Mouse (Mus musculus) C2C12 (cell line): Measurements from ENCODE around the gene Ccnyl1. TPM values are rescaled to one million over a fixed set of nuclear protein-coding genes. Genes with fewer than 3 reads are reported as not detected.
A peak's percentile ranks its signal among the peaks of the same experiment; 100 is the strongest.

Experiments used
- H3K27me3 ChIP-seq: one replicate; pipeline ENCODE4 v1.6.1; 2011; ENCODE audit not compliant: control insufficient read depth, insufficient read depth, insufficient read length
- H3K36me3 ChIP-seq: one replicate; pipeline ENCODE4 v1.6.1; 2011; ENCODE audit not compliant: control insufficient read depth, insufficient read depth
- H3K4me3 ChIP-seq: one replicate; pipeline ENCODE4 v1.5.1; 2011; ENCODE audit warnings: mild to moderate bottlenecking, control low read depth; ENCODE audit not compliant: poor library complexity, insufficient read depth, severe bottlenecking
- H3K79me2 ChIP-seq: one replicate; pipeline ENCODE4 v1.6.1; 2011; ENCODE audit not compliant: control insufficient read depth, insufficient read depth
- H3K79me3 ChIP-seq: one replicate; pipeline ENCODE4 v1.6.1; 2011; ENCODE audit warnings: low read depth, control low read depth
- H3ac ChIP-seq: one replicate; pipeline ENCODE3; 2011; ENCODE audit warnings: low read depth; ENCODE audit not compliant: control insufficient read depth, insufficient read length
- CEBPB ChIP-seq: IDR thresholded peaks from one replicate; pipeline ENCODE4 v1.6.1; 2011; ENCODE audit warnings: low read depth, mild to moderate bottlenecking, control low read depth, moderate library complexity
- CTCF ChIP-seq: IDR thresholded peaks from one replicate; pipeline ENCODE4 v1.5.1; 2011; ENCODE audit not compliant: control insufficient read depth, insufficient read depth, insufficient read length
- FOSL1 ChIP-seq: IDR thresholded peaks from one replicate; pipeline ENCODE4 v1.8.0; 2011; ENCODE audit warnings: mild to moderate bottlenecking, low read length; ENCODE audit not compliant: poor library complexity, insufficient read depth, severe bottlenecking
- MAX ChIP-seq: IDR thresholded peaks from one replicate; pipeline ENCODE4 v1.6.1; 2011; ENCODE audit warnings: mild to moderate bottlenecking, control low read depth
- MYOD1 ChIP-seq: IDR thresholded peaks from one replicate; pipeline ENCODE4 v1.6.1; 2011; ENCODE audit warnings: low read depth; ENCODE audit not compliant: control insufficient read depth, insufficient read length
- MYOG ChIP-seq: IDR thresholded peaks from one replicate; pipeline ENCODE4 v1.6.1; 2011; ENCODE audit not compliant: control insufficient read depth, insufficient read length; ENCODE audit errors: extremely low read depth
- USF1 ChIP-seq: IDR thresholded peaks from one replicate; pipeline ENCODE4 v1.6.1; 2011; ENCODE audit warnings: low read depth, mild to moderate bottlenecking, control low read depth, moderate library complexity
- polyA plus RNA-seq: library from polyadenylated mRNA; unstranded; fragments of >200 nt; fragmentation: generic; extraction: Trizol; gene quantifications from one replicate; pipeline ENCODE4 v1.2.1, GENCODE M21; 2012; ENCODE audit warnings: missing spikeins

Ccnyl1 gene
- polyA plus RNA-seq, 1 experiment = 40.5 TPM

GRCm38 (mm10) chr1:64735781-64736680 is 45.8 kb downstream of the Ccnyl1 start:
- Histone ChIP-seq H3K36me3 (no peaks in the 10 kb centered on the region), H3K4me3 (peak overlapping the region; percentile 60), H3K79me3 (no peaks in the 10 kb centered on the region), H3K79me2 (peaks cover 9% of the 10 kb centered on the region), H3K27me3 (no peaks in the 10 kb centered on the region), H3ac (peak overlapping the region; percentile 97)
- TF ChIP-seq MYOD1 (no peak), CTCF (peak; percentile 8), MYOG (no peak)

- peak overlapping the region; percentile 97 for H3ac ChIP-seq
- H3K4me3 ChIP-seq = peak overlapping the region; percentile 60
- H3K79me3 ChIP-seq = no peaks in the 10 kb centered on the region
- no peaks in the 10 kb centered on the region for H3K27me3 ChIP-seq
- TF ChIP-seq FOSL1 = no peak
- no peak for TF ChIP-seq MYOG
- no peak for TF ChIP-seq CEBPB
- no peak for TF ChIP-seq MAX
- TF ChIP-seq USF1 = no peak
- TF ChIP-seq CTCF = no peak
- TF ChIP-seq MYOD1 = no peak
- peaks cover 9% of the 10 kb centered on the region for H3K79me2 ChIP-seq
- no peaks in the 10 kb centered on the region for H3K36me3 ChIP-seq
Observed at GRCm38 (mm10) chr1:64736681-64737501, 46.6 kb downstream of the Ccnyl1 start.

- Histone ChIP-seq H3K27me3 (no peaks in the 10 kb centered on the region), H3K4me3 (peak within 1 kb of the TSS; percentile 60), H3K79me2 (peaks cover 9% of the 10 kb centered on the region), H3K36me3 (no peaks in the 10 kb centered on the region), H3K79me3 (no peaks in the 10 kb centered on the region), H3ac (peak within 1 kb of the TSS; percentile 97)
- TF ChIP-seq CTCF = peak; percentile 79
- no peak for TF ChIP-seq MAX
- TF ChIP-seq MYOD1 = no peak
- no peak for TF ChIP-seq CEBPB
- TF ChIP-seq USF1 = no peak
Observed at GRCm38 (mm10) chr1:64737502-64738179, 47.4 kb downstream of the Ccnyl1 start, which contains the start of gene Fzd5. TSS of gene Fzd5 (minus strand) at chr1:64737751.

- H3ac ChIP-seq = peak overlapping the region; percentile 19
- TF ChIP-seq MYOD1 (no peak), CEBPB (no peak), CTCF (no peak), MAX (no peak), USF1 (no peak), MYOG (no peak), FOSL1 (no peak)
- no peaks in the 10 kb centered on the region for H3K36me3 ChIP-seq
- H3K27me3 ChIP-seq = no peaks in the 10 kb centered on the region
- no peaks in the 10 kb centered on the region for H3K79me3 ChIP-seq
- H3K4me3 ChIP-seq = no peak overlapping the region
- peaks cover 9% of the 10 kb centered on the region for H3K79me2 ChIP-seq
Observed at GRCm38 (mm10) chr1:64738180-64738555, 47.9 kb downstream of the Ccnyl1 start.

GRCm38 (mm10) chr1:64738661-64739082 is 48.4 kb downstream of the Ccnyl1 start:
- H3K4me3 ChIP-seq = no peak overlapping the region
- H3K36me3 ChIP-seq = no peaks in the 10 kb centered on the region
- no peaks in the 10 kb centered on the region for H3K27me3 ChIP-seq
- no peak for TF ChIP-seq MYOD1
- peak overlapping the region; percentile 57 for H3ac ChIP-seq
- no peaks in the 10 kb centered on the region for H3K79me3 ChIP-seq
- H3K79me2 ChIP-seq = peaks cover 9% of the 10 kb centered on the region
